Mouse (Mus musculus): Measurements from ENCODE around the gene Spam1.

Spam1 gene

DNA sequence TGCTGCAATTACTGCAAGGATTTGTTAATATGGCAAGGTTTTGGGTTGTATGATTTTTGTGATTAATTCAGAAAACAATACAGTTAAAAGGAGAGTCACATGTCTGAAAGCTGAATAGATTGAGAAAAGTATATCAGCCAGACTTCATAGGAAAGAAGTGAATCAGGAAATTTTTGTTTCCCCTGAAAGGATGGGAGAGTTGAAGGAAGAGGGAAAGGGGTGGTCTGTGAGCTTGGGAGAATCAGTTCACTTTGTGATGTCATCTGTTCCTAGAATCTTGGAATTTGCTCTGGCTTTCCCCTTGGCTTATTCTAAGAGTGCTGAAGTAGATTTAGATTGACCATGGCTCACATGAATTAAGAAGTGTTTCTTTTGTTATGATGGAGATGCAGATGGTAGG lies at the start of gene Spam1:
Gene Spam1 (plus strand): TSS at position 301 of the 400 bp plus-strand sequence.
- no peak for DNase-seq (ENCODE audit: low spot score)

DNA sequence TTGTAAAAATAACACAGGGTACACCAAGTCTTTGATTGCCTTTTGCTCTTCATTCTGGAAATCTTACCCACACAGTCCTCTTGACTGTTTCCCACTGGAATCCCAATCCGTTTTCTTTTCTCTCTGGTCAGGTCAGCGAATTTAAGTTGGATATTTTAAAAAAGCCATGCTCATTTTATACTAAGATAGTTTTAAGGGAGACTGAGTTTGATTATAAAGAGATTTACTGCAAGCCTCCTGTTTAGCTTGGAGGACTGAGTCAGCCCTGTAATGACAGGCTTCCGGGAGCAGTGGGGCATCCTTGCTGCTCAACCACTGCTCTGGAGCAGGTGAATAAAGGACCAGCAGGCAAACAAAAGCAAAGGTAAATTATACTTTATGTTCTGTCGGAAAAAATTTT lies 43.0 kb upstream of the Spam1 start, which contains the start of gene Hyal4:
Gene Hyal4 (plus strand): TSS at position 301 of the 400 bp plus-strand sequence.
- no peak for DNase-seq (ENCODE audit: low spot score)

DNA sequence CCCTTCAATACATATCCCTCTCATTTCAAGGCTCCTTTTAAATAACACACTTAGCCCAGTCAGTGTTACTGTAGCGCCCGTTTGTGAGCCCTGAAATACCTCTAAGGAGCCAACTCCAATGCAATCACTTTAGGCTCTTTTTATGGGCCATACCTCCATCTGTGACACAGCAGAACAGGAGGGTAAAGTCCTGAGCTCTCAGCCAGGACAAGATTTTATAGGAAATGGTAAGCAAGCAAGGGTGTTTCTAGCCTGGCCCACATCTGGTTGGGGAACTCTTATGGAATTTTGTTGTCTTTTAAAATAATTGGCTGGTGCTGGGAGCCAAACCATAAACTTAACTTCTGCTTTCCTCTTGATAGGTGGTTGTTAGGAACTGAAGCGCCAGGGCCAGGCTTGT lies 31.7 kb upstream of the Spam1 start:
- DNase-seq (ENCODE audit: low spot score) = no peak

DNA sequence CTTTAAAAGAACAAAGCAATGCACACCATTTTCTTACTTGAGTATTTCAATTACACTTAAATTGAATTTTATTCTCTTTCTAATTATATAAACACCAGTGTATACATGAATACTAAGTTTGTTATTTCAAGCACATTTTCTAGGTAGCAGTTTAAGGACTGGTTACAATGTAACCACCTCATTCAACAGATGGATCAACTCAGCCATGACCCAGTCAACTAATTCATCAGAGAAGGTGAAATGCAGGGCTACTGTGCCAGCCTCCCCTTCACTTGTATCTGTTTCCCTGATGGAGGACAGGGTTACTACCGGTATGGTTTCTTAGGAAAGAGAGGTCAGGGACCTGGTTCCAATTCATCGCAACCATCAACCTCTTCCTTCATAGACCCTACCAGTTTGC lies 24.7 kb upstream of the Spam1 start:
- no peak for DNase-seq (ENCODE audit: low spot score)

DNA sequence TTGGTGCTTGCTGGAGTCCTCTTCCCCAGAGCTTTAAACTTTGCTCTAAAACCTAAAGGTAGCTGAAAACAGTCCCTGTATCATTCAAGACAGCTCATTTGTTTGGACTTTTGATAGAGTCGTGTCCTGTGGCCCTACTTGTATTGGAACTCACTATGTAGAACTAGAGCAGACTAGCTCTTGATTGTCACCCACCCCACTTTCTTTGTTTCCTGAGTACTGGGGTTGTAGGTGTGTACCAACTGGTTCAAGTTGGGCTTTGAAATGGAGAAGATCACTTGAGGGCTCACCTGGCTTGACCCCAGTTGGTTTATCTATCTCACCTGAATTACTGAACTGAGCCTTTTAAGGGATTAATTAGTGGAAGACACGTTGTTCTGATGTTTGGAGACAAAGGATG lies 11.8 kb upstream of the Spam1 start:
- DNase-seq (ENCODE audit: low spot score) = no peak

DNA sequence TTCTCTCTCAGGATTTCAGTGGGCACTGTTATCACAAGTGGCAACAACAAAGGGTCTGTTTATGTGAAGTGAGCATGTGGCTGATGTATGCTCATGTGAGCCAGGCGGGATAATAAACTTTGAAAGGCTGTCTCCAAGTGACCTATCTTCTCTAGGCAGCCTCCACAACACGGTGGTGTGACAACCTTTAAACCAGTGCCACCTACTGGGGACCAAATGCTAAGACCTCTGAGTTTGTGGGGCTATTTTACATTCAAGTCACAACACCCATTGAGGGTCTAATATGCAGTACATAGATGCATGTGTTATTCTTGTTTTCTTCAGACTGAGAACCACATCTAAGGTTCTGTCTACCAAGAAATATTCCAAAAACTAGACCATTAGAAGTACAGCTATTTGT lies 31.1 kb downstream of the Spam1 start:
- DNase-seq (ENCODE audit: low spot score) = no peak
